In the genomic region with DNA sequence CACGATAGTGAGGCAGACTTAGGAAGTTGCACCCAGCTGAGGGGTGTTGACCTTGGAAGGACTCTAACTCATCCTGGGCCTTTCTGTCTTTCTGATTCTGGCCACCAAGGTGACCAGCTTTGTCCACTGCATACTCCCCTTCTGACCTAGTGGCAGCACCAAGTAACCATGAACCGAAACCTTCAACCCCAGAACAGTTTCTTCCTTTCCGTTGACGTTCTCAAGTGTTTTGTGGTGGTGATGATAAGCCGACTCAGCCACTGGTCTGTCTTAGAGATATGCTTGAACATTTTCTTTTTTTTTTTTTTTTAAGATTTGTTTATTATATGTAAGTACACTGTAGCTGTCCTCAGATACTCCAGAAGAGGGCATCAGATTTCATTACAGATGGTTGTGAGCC, we compare ENCODE assay signal across 25 mouse cellular contexts. TPM values are rescaled to one million over a fixed set of nuclear protein-coding genes. Genes with fewer than 3 reads are reported as not detected.
"Had no signal": no experiment of that assay in that cellular context is flagged by ENCODE, and none has a peak within 500 bp of the region (broad histone marks: within the 10 kb centered on the region; RNA-seq: fewer than 3 reads in every experiment).

No protein-coding gene starts in this region.

- H3K4me3 ChIP-seq: limb, embryonic 15.5 days; lung, embryonic 15.5 days; midbrain, embryonic 13.5 days; myocyte; neural tube, embryonic 15.5 days; stomach, embryonic 15.5 days had no signal

- H3K4me1 ChIP-seq: limb, embryonic 15.5 days; lung, embryonic 15.5 days; midbrain, embryonic 13.5 days; neural tube, embryonic 15.5 days; stomach, embryonic 15.5 days had no signal

- H3K9me3 ChIP-seq: limb, embryonic 15.5 days; lung, embryonic 15.5 days; midbrain, embryonic 13.5 days; neural tube, embryonic 15.5 days; stomach, embryonic 15.5 days had no signal

- H3K36me3 ChIP-seq: limb, embryonic 15.5 days; lung, embryonic 15.5 days; midbrain, embryonic 13.5 days; neural tube, embryonic 15.5 days; stomach, embryonic 15.5 days had no signal

- H3K27me3 ChIP-seq: lung, embryonic 15.5 days; neural tube, embryonic 15.5 days; stomach, embryonic 15.5 days had no signal

- DNase-seq: kidney, adult 11 months; kidney, adult 9 months; kidney, postnatal 4 days; layer of hippocampus, adult 9-11 months; layer of hippocampus, postnatal 36 days; lung, postnatal 14 days; right cerebral cortex, postnatal 4 days; thymus, postnatal 4 days had no signal

- H3K27ac ChIP-seq: hindbrain, postnatal 0 days; kidney, postnatal 0 days; limb, embryonic 15.5 days; lung, embryonic 15.5 days; macrophage; midbrain, embryonic 13.5 days; neural tube, embryonic 15.5 days; stomach, embryonic 15.5 days had no signal

- ATAC-seq: hindbrain, postnatal 0 days; midbrain, embryonic 13.5 days had no signal

- H3K9ac ChIP-seq: limb, embryonic 15.5 days; lung, embryonic 15.5 days; midbrain, embryonic 13.5 days; neural tube, embryonic 15.5 days; stomach, embryonic 15.5 days had no signal

- H3K4me2 ChIP-seq: limb, embryonic 15.5 days; lung, embryonic 15.5 days; midbrain, embryonic 13.5 days; neural tube, embryonic 15.5 days; stomach, embryonic 15.5 days had no signal

RNA-seq across cellular contexts. Expression of a gene that starts 35.1 kb away (rescaled TPM):
- total RNA-seq: hindbrain, postnatal 0 days; layer of hippocampus, postnatal 36 days; left cerebral cortex, adult 8-10 months; left cerebral cortex, postnatal 25 days; midbrain, postnatal 0 days had no signal
- polyA plus RNA-seq: hindbrain, postnatal 0 days; intestine, embryonic 14.5 days; kidney, postnatal 0 days; limb, embryonic 11.5 days; limb, embryonic 15.5 days; macrophage; midbrain, embryonic 13.5 days; midbrain, postnatal 0 days; myocyte; neural tube, embryonic 11.5 days; neural tube, embryonic 15.5 days; spleen, adult 2 months; stomach, embryonic 15.5 days; testis, adult 2 months had no signal
